Mouse (Mus musculus) heart, postnatal 0 days (tissue): ENCODE data around the gene Gpr155.

Source experiments
- CTCF ChIP-seq: IDR thresholded peaks from 2 replicates; pipeline ENCODE4 v1.5.1; 2016; ENCODE audit warnings: antibody characterized with exemption, control low read depth, low read depth
- EP300 ChIP-seq: IDR thresholded peaks from 2 replicates; pipeline ENCODE4 v1.6.1; 2016; ENCODE audit warnings: antibody characterized with exemption, low read depth

DNA sequence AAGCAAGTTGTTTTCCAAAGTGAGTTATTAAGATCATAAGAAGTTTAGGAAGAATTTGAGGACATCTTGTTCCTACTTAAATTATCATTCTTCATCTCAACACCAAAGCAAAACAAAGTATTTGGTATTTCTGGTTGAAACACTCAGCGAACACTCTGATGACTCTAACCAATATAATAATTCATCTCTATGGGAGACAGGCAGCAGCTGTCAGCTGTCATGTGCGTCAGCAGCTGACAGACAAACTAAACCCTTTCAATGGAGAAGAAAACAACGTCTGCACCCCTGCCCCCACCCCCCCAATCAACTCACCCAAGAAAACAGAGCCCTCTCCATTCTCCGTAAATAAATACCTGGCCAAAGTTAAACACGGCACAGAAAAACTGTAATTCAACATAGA is 34.9 kb downstream of the Gpr155 start:
- no peak for TF ChIP-seq CTCF
- no peak for TF ChIP-seq EP300
